Comparison of ENCODE assay signal across 16 mouse cellular contexts in genomic region chr7:48877786-48878390, GRCm38 (mm10). TPM values are rescaled to one million over a fixed set of nuclear protein-coding genes. Genes with fewer than 3 reads are reported as not detected.
DNase-seq lines count a peak whose midpoint lies in the region; ATAC-seq lines count a peak whose summit lies in the region.
"Had no signal": no experiment of that assay in that cellular context is flagged by ENCODE, and none has a peak within 500 bp of the region (broad histone marks: within the 10 kb centered on the region; RNA-seq: fewer than 3 reads in every experiment).

No protein-coding gene starts in this region.

- peaks cover 25% of the 10 kb centered on the region for H3K4me1 ChIP-seq in limb, embryonic 12.5 days (replicated peaks)
- peaks cover 19% of the 10 kb centered on the region for H3K4me1 ChIP-seq in limb, embryonic 10.5 days
- peaks cover 21% of the 10 kb centered on the region for H3K4me1 ChIP-seq in intestine, embryonic 15.5 days (replicated peaks)
- H3K4me1 ChIP-seq in liver, embryonic 13.5 days (replicated peaks) = peaks cover 43% of the 10 kb centered on the region
- H3K4me1 ChIP-seq in stomach, embryonic 16.5 days (ENCODE audit: control insufficient read depth, insufficient read depth, low read length) = peaks cover 30% of the 10 kb centered on the region
- H3K4me1 ChIP-seq in forebrain, embryonic 15.5 days = peaks cover 24% of the 10 kb centered on the region

- H3K4me3 ChIP-seq in limb, embryonic 12.5 days (replicated peaks) = no peak overlapping the region
- no peak overlapping the region for H3K4me3 ChIP-seq in limb, embryonic 10.5 days
- H3K4me3 ChIP-seq in intestine, embryonic 15.5 days (replicated peaks) = peak overlapping the region; percentile 18; the same call in 1 of the 2 replicates
- H3K4me3 ChIP-seq in liver, embryonic 13.5 days (replicated peaks) = peak overlapping the region; percentile 93; the same call in 1 of the 2 replicates
- peak overlapping the region; percentile 16 for H3K4me3 ChIP-seq in stomach, embryonic 16.5 days (replicated peaks; ENCODE audit: low read length)
- H3K4me3 ChIP-seq in forebrain, embryonic 15.5 days = no peak overlapping the region
- H3K4me3 ChIP-seq: heart, embryonic 13.5 days; midbrain, embryonic 12.5 days had no signal

- H3K9ac ChIP-seq in limb, embryonic 12.5 days (replicated peaks) = no peak overlapping the region
- H3K9ac ChIP-seq in intestine, embryonic 15.5 days = no peak overlapping the region
- H3K9ac ChIP-seq in liver, embryonic 13.5 days = 0 out of 2 replicates have a peak overlapping the region, but pooled peaks have one; percentile 34
- H3K9ac ChIP-seq in stomach, embryonic 16.5 days (ENCODE audit: low read length) = peak overlapping the region; percentile 26; the same call in 1 of the 2 replicates
- no peak overlapping the region for H3K9ac ChIP-seq in forebrain, embryonic 15.5 days (replicated peaks)
- H3K9ac ChIP-seq: heart, embryonic 13.5 days; midbrain, embryonic 12.5 days had no signal

- H3K27me3 ChIP-seq in limb, embryonic 12.5 days = peaks cover 8% of the 10 kb centered on the region
- peaks cover 10% of the 10 kb centered on the region for H3K27me3 ChIP-seq in limb, embryonic 10.5 days (ENCODE audit: low read depth, poor library complexity, severe bottlenecking)
- H3K27me3 ChIP-seq in intestine, embryonic 15.5 days (replicated peaks) = no peaks in the 10 kb centered on the region
- peaks cover 4% of the 10 kb centered on the region; the same call in 1 of the 2 replicates for H3K27me3 ChIP-seq in liver, embryonic 13.5 days
- H3K27me3 ChIP-seq in stomach, embryonic 16.5 days (ENCODE audit: control insufficient read depth, insufficient read depth, low read length) = no peaks in the 10 kb centered on the region
- peaks cover 11% of the 10 kb centered on the region; the same call in 1 of the 2 replicates for H3K27me3 ChIP-seq in forebrain, embryonic 15.5 days
- H3K27me3 ChIP-seq: heart, embryonic 13.5 days had no signal

- peak overlapping the region; percentile 56; the same call in 1 of the 2 replicates for H3K27ac ChIP-seq in limb, embryonic 12.5 days
- H3K27ac ChIP-seq in limb, embryonic 10.5 days = no peak overlapping the region
- H3K27ac ChIP-seq in intestine, embryonic 15.5 days = peak overlapping the region; percentile 71
- no peak overlapping the region for H3K27ac ChIP-seq in liver, embryonic 13.5 days
- peak overlapping the region; percentile 75 for H3K27ac ChIP-seq in stomach, embryonic 16.5 days (ENCODE audit: low read length)
- H3K27ac ChIP-seq in forebrain, embryonic 15.5 days (replicated peaks) = no peak overlapping the region
- H3K27ac ChIP-seq: heart, embryonic 13.5 days; midbrain, embryonic 12.5 days had no signal

- DNase-seq in limb, embryonic 10.5 days (ENCODE audit: low spot score) = no peak
- DNase-seq in liver, embryonic 13.5 days = no peak
- no peak for DNase-seq in frontal cortex, postnatal 36 days (ENCODE audit: low spot score in 2 of 2)
- DNase-seq: adrenal gland, postnatal 25 days; cerebellum, postnatal 10 days; gastrocnemius, postnatal 36 days; layer of hippocampus, postnatal 36 days; lung, postnatal 36 days; thymus, adult 18-20 months had no signal

- 70% methylated on average over 15 of the region's 15 CpGs for WGBS in limb, embryonic 12.5 days
- WGBS in limb, embryonic 10.5 days = 83% methylated on average over 15 of the region's 15 CpGs
- 32% methylated on average over 15 of the region's 15 CpGs for WGBS in intestine, embryonic 15.5 days
- 86% methylated on average over 15 of the region's 15 CpGs for WGBS in liver, embryonic 13.5 days (ENCODE audit: insufficient replicate concordance)
- WGBS in stomach, embryonic 16.5 days = 35% methylated on average over 15 of the region's 15 CpGs
- WGBS in forebrain, embryonic 15.5 days = 86% methylated on average over 15 of the region's 15 CpGs

- ATAC-seq in limb, embryonic 12.5 days (ENCODE audit: insufficient number of reproducible peaks, insufficient read depth, low FRiP score, low TSS enrichment, low read depth) = no peak
- ATAC-seq in intestine, embryonic 15.5 days = peak; percentile 39
- ATAC-seq in liver, embryonic 13.5 days (ENCODE audit: low read depth) = no peak
- ATAC-seq in stomach, embryonic 16.5 days (ENCODE audit: insufficient read depth, low FRiP score) = no peak
- ATAC-seq in forebrain, embryonic 15.5 days (replicated peaks) = no peak

- peaks cover 48% of the 10 kb centered on the region for H3K36me3 ChIP-seq in limb, embryonic 12.5 days
- peaks cover 58% of the 10 kb centered on the region for H3K36me3 ChIP-seq in limb, embryonic 10.5 days
- H3K36me3 ChIP-seq in intestine, embryonic 15.5 days = peaks cover 20% of the 10 kb centered on the region
- peaks cover 67% of the 10 kb centered on the region for H3K36me3 ChIP-seq in liver, embryonic 13.5 days
- peaks cover 9% of the 10 kb centered on the region; the same call in 1 of the 2 replicates for H3K36me3 ChIP-seq in stomach, embryonic 16.5 days (ENCODE audit: control insufficient read depth, insufficient read depth, low read length)
- H3K36me3 ChIP-seq in forebrain, embryonic 15.5 days = no peaks in the 10 kb centered on the region

- H3K4me2 ChIP-seq in limb, embryonic 12.5 days = peak overlapping the region; percentile 8; the same call in 1 of the 2 replicates
- H3K4me2 ChIP-seq in intestine, embryonic 15.5 days (replicated peaks) = peak overlapping the region; percentile 52
- peak overlapping the region; percentile 82 for H3K4me2 ChIP-seq in liver, embryonic 13.5 days
- H3K4me2 ChIP-seq in stomach, embryonic 16.5 days (ENCODE audit: low read depth, low read length) = peak overlapping the region; percentile 59
- no peak overlapping the region for H3K4me2 ChIP-seq in forebrain, embryonic 15.5 days (replicated peaks)
- H3K4me2 ChIP-seq: midbrain, embryonic 12.5 days had no signal

- no peaks in the 10 kb centered on the region for H3K9me3 ChIP-seq in limb, embryonic 12.5 days
- H3K9me3 ChIP-seq in limb, embryonic 10.5 days (replicated peaks) = no peaks in the 10 kb centered on the region
- H3K9me3 ChIP-seq in intestine, embryonic 15.5 days = no peaks in the 10 kb centered on the region
- no peaks in the 10 kb centered on the region for H3K9me3 ChIP-seq in liver, embryonic 13.5 days (replicated peaks)
- H3K9me3 ChIP-seq in stomach, embryonic 16.5 days (replicated peaks; ENCODE audit: control insufficient read depth, low read length) = no peaks in the 10 kb centered on the region
- no peaks in the 10 kb centered on the region for H3K9me3 ChIP-seq in forebrain, embryonic 15.5 days
- H3K9me3 ChIP-seq: heart, embryonic 13.5 days; midbrain, embryonic 12.5 days had no signal

RNA-seq across cellular contexts. Expression of gene E2f8, which starts 3.5 kb away (rescaled TPM):
- 13.7 and 15.4 TPM in 2 replicates for polyA plus RNA-seq in limb, embryonic 12.5 days (2016; fragmentation: Nextera tagmentation; extraction: Ambion mirVana)
- 15.2 TPM in 2 replicates for polyA plus RNA-seq in limb, embryonic 10.5 days (2016; fragmentation: Nextera tagmentation; extraction: Ambion mirVana)
- polyA plus RNA-seq in intestine, embryonic 15.5 days (2015; fragmentation: Nextera tagmentation; extraction: Ambion mirVana) = 22.3 and 23.5 TPM in 2 replicates
- 25.2 and 33.8 TPM in 2 replicates for polyA plus RNA-seq in liver, embryonic 13.5 days (2015; fragmentation: Nextera tagmentation; extraction: Ambion mirVana)
- polyA plus RNA-seq in stomach, embryonic 16.5 days (2015; fragmentation: Nextera tagmentation; extraction: Ambion mirVana) = 19.9 and 20.9 TPM in 2 replicates
- polyA plus RNA-seq in forebrain, embryonic 15.5 days (2015; fragmentation: Nextera tagmentation; extraction: Ambion mirVana) = 6.3 and 7.0 TPM in 2 replicates

RNA-seq across cellular contexts. Expression of gene Csrp3, which starts 30.1 kb away (rescaled TPM):
- polyA plus RNA-seq in limb, embryonic 12.5 days (2016; fragmentation: Nextera tagmentation; extraction: Ambion mirVana) = 7.6 and 8.4 TPM in 2 replicates
- 0.87 and 1.5 TPM in 2 replicates for polyA plus RNA-seq in limb, embryonic 10.5 days (2016; fragmentation: Nextera tagmentation; extraction: Ambion mirVana)
- 0.53 and 0.94 TPM in 2 replicates for polyA plus RNA-seq in intestine, embryonic 15.5 days (2015; fragmentation: Nextera tagmentation; extraction: Ambion mirVana)
- 1.1 and 3.6 TPM in 2 replicates for polyA plus RNA-seq in liver, embryonic 13.5 days (2015; fragmentation: Nextera tagmentation; extraction: Ambion mirVana)
- 1.7 and 35.0 TPM in 2 replicates for polyA plus RNA-seq in stomach, embryonic 16.5 days (2015; fragmentation: Nextera tagmentation; extraction: Ambion mirVana)
- polyA plus RNA-seq in forebrain, embryonic 15.5 days (2015; fragmentation: Nextera tagmentation; extraction: Ambion mirVana) = 0.20 and 0.29 TPM in 2 replicates
- polyA plus RNA-seq: frontal cortex, adult 2 months had no signal

RNA-seq across cellular contexts. Expression of gene Nav2, which starts 30.6 kb away (rescaled TPM):
- 12.2 and 12.4 TPM in 2 replicates for polyA plus RNA-seq in limb, embryonic 12.5 days (2016; fragmentation: Nextera tagmentation; extraction: Ambion mirVana)
- polyA plus RNA-seq in limb, embryonic 10.5 days (2016; fragmentation: Nextera tagmentation; extraction: Ambion mirVana) = 7.2 and 8.3 TPM in 2 replicates
- polyA plus RNA-seq in intestine, embryonic 15.5 days (2015; fragmentation: Nextera tagmentation; extraction: Ambion mirVana) = 17.7 and 19.1 TPM in 2 replicates
- 1.8 and 1.9 TPM in 2 replicates for polyA plus RNA-seq in liver, embryonic 13.5 days (2015; fragmentation: Nextera tagmentation; extraction: Ambion mirVana)
- 15.2 and 18.2 TPM in 2 replicates for polyA plus RNA-seq in stomach, embryonic 16.5 days (2015; fragmentation: Nextera tagmentation; extraction: Ambion mirVana)
- 24.6 and 27.3 TPM in 2 replicates for polyA plus RNA-seq in forebrain, embryonic 15.5 days (2015; fragmentation: Nextera tagmentation; extraction: Ambion mirVana)

Comparison
In these comparisons a context has a peak if more than half of its experiments do, and no peak if none do; other contexts are left out.
1. H3K27ac ChIP-seq: peak in limb, embryonic 12.5 days (single experiment), intestine, embryonic 15.5 days (single experiment) and stomach, embryonic 16.5 days (single experiment); none in limb, embryonic 10.5 days (single experiment), liver, embryonic 13.5 days (single experiment) and forebrain, embryonic 15.5 days (single experiment).
2. H3K4me3 ChIP-seq: peak in intestine, embryonic 15.5 days (single experiment), liver, embryonic 13.5 days (single experiment) and stomach, embryonic 16.5 days (single experiment); none in limb, embryonic 12.5 days (single experiment), limb, embryonic 10.5 days (single experiment) and forebrain, embryonic 15.5 days (single experiment).
3. H3K9ac ChIP-seq: peak in liver, embryonic 13.5 days (single experiment) and stomach, embryonic 16.5 days (single experiment); none in limb, embryonic 12.5 days (single experiment), intestine, embryonic 15.5 days (single experiment) and forebrain, embryonic 15.5 days (single experiment).